Mouse (Mus musculus) lung, embryonic 14.5 days (tissue): ENCODE measurements around the gene Mrpl33. TPM values are rescaled to one million over a fixed set of nuclear protein-coding genes. Genes with fewer than 3 reads are reported as not detected.

ENCODE experiments used
- ATAC-seq: fragments of 200-750 bp; cut with Nextera tagmentation; 2 replicates; pipeline ENCODE4 v1.8.0; 2017; ENCODE audit warnings: mild to moderate bottlenecking, moderate TSS enrichment, moderate library complexity; ENCODE audit not compliant: insufficient read depth
- DNase-seq: peaks from one replicate; pipeline ENCODE4 v3.0.0-alpha.2; 2015
- H3K27ac ChIP-seq: fragments of 300-500 bp; sonication (generic); 2 replicates; pipeline ENCODE4 v1.5.1; 2014; ENCODE audit warnings: low read depth, mild to moderate bottlenecking, moderate library complexity
- H3K27me3 ChIP-seq: fragments of 300-500 bp; sonication (generic); 2 replicates; pipeline ENCODE4 v1.6.1; 2014; ENCODE audit warnings: low read length, control low read depth; ENCODE audit not compliant: insufficient read depth
- H3K36me3 ChIP-seq: fragments of 300-500 bp; sonication (generic); 2 replicates; pipeline ENCODE4 v1.6.1; 2014; ENCODE audit warnings: control low read depth; ENCODE audit not compliant: insufficient read depth
- H3K4me1 ChIP-seq: fragments of 300-500 bp; sonication (generic); 2 replicates; pipeline ENCODE4 v1.6.1; 2014; ENCODE audit warnings: antibody characterized with exemption, control low read depth; ENCODE audit not compliant: insufficient read depth
- H3K4me2 ChIP-seq: fragments of 300-500 bp; sonication (generic); 2 replicates; pipeline ENCODE4 v1.6.1; 2014; ENCODE audit warnings: mild to moderate bottlenecking
- H3K4me3 ChIP-seq: fragments of 300-500 bp; sonication (generic); 2 replicates; pipeline ENCODE4 v1.5.1; 2014; ENCODE audit warnings: low read depth, low read length
- H3K9ac ChIP-seq: fragments of 300-500 bp; sonication (generic); 2 replicates; pipeline ENCODE4 v1.6.1; 2014
- H3K9me3 ChIP-seq: fragments of 300-500 bp; sonication (generic); 2 replicates; pipeline ENCODE4 v1.6.1; 2016; ENCODE audit warnings: low read depth, low read length, control low read depth
- CTCF ChIP-seq: IDR thresholded peaks from 2 replicates; pipeline ENCODE4 v1.5.1; 2016; ENCODE audit warnings: antibody characterized with exemption, low read depth
- WGBS: fragments of 180-500 bp; shearing (Covaris S2); extraction: QIAGEN DNeasy Blood & Tissue Kit; methylation state at CpG from one replicate; pipeline ENCODE4 v1.1.7; 2014; 5-methylcytosine and 5-hydroxymethylcytosine counted together
- microRNA-seq: library from miRNA; unstranded; fragments of <30 nt; microRNA quantifications from one replicate; pipeline ENCODE4, GENCODE M21; 2016; ENCODE audit warnings: borderline number of aligned reads
- polyA plus RNA-seq: library from polyadenylated mRNA; unstranded; fragments of >200 nt; fragmentation: Nextera tagmentation; extraction: Ambion mirVana; gene quantifications from 2 replicates; pipeline ENCODE4 v1.2.1, GENCODE M21; 2014

Mrpl33 gene
- polyA plus RNA-seq, 1 experiment from 2014 or later = 272 TPM

DNA sequence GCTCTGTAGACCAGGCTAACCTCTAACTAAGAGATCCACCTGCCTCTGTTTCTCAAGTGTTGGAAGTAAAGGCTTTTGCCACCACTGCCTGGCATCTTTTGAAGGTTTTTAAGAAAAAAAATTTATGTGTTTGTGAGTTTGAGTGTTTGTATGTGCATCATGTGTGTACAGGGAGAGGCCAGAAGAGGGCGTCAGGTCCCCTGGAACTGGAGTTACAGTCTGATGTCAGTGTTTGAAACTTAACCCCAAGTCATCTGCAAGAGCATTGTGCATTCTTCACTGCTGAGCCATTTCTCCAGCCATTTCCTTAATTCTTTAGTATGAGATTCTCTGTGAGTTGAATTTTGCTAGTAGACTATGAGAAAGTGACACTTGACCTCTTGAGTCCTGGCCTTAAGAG, 112.7 kb downstream of the Mrpl33 start:
- H3K27me3 ChIP-seq = no peaks in the 10 kb centered on the region
- H3K9ac ChIP-seq = no peak overlapping the region
- H3K27ac ChIP-seq = no peak overlapping the region
- no peaks in the 10 kb centered on the region for H3K4me1 ChIP-seq
- no peak overlapping the region for H3K4me3 ChIP-seq
- WGBS = 80% methylated on average over 1 of the region's 1 CpGs
- ATAC-seq (no peak), DNase-seq (no peak)
- no peak overlapping the region for H3K4me2 ChIP-seq
- no peaks in the 10 kb centered on the region for H3K9me3 ChIP-seq
- 0 out of 2 replicates have a peak, but pooled peaks have one; percentile 7 for TF ChIP-seq CTCF
- no peaks in the 10 kb centered on the region for H3K36me3 ChIP-seq

DNA sequence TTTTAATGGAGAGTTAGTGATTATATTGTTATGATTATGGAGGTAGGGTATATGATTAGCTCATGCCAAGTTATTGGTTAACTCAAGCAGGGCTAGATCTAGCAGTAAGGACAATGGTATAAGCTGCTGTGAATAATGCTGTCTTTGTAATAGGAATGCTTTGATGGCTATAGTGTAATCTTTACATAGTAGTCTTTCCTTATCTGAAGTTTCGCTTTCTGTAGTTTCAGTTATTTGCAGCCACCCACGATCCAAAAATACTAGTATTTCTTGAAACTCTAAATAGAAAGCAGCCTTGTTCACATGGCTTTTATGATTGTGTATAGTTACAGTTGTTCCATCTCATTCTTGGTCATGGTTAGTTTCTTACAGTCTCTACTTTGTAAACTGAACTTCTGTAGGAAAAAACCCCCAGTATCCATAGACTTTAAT, 116.6 kb downstream of the Mrpl33 start:
- no peak for TF ChIP-seq CTCF
- Histone ChIP-seq H3K27me3 (no peaks in the 10 kb centered on the region), H3K4me2 (no peak overlapping the region), H3K4me1 (no peaks in the 10 kb centered on the region; the same call in 1 of the 2 replicates), H3K27ac (peak overlapping the region; percentile 93), H3K4me3 (no peak overlapping the region), H3K36me3 (no peaks in the 10 kb centered on the region), H3K9me3 (no peaks in the 10 kb centered on the region), H3K9ac (no peak overlapping the region)
- peak; percentile 54 for DNase-seq
- peak; percentile 65 for ATAC-seq
- whole genome bisulfite sequencing = 68% methylated on average over 2 of the region's 2 CpGs

GRCm38 (mm10) chr5:31713841-31714264, 117.1 kb downstream of the Mrpl33 start:
- ATAC-seq (no peak), DNase-seq (no peak)
- H3K4me3 ChIP-seq = no peak overlapping the region
- H3K4me2 ChIP-seq = no peak overlapping the region
- H3K4me1 ChIP-seq = no peaks in the 10 kb centered on the region; the same call in 1 of the 2 replicates
- H3K27me3 ChIP-seq = no peaks in the 10 kb centered on the region
- H3K36me3 ChIP-seq = no peaks in the 10 kb centered on the region
- 50% methylated on average over 5 of the region's 5 CpGs for WGBS
- peak overlapping the region; percentile 93 for H3K27ac ChIP-seq
- TF ChIP-seq CTCF = no peak
- no peak overlapping the region for H3K9ac ChIP-seq
- H3K9me3 ChIP-seq = no peaks in the 10 kb centered on the region

Small RNA genes lying within 50 kb of the gene (microRNA-seq; reads per million reads assigned to microRNA genes)
- gene Mir3473e = not detected

Other genes starting within 250 kb of the Mrpl33 start
- gene Zfp512, start 144.5 kb upstream of the Mrpl33 start, polyA plus RNA-seq = 50.1 and 51.8 TPM in 2 replicates
- gene 4930548H24Rik, start 111.2 kb upstream of the Mrpl33 start, polyA plus RNA-seq = 0.16 and 0.18 TPM in 2 replicates
- gene Gpn1, start 102.2 kb upstream of the Mrpl33 start, polyA plus RNA-seq = 68.4 and 69.2 TPM in 2 replicates
- 29.3 and 36.5 TPM in 2 replicates for gene Slc4a1ap, start 69.9 kb upstream of the Mrpl33 start, polyA plus RNA-seq
- 19.1 and 20.5 TPM in 2 replicates for gene Supt7l, start 69.1 kb upstream of the Mrpl33 start, polyA plus RNA-seq
- 2.7 and 3.5 TPM in 2 replicates for gene Rbks, start 100.7 kb downstream of the Mrpl33 start, polyA plus RNA-seq
- 39.2 and 43.9 TPM in 2 replicates for gene Babam2, start 100.7 kb downstream of the Mrpl33 start, polyA plus RNA-seq